Mouse (Mus musculus): ENCODE data around the gene Zfp644.
"Not testable (repeated sequence)": the region's sequence is repeated elsewhere in the genome, so short reads cannot be mapped to it uniquely, and the experiment has no call there.

Zfp644 gene

GRCm38 (mm10) chr5:106696396-106697337 is at the start of gene Zfp644:
Zfp644 (minus strand) TSS chr5:106697287.
- in situ Hi-C loops (cut with MseI, MboI), result no loop called here

- in situ Hi-C loops (cut with MseI, MboI), result no loop called here
Observed at GRCm38 (mm10) chr5:106739716-106740115, 42.6 kb upstream of the Zfp644 start.

GRCm38 (mm10) chr5:106723487-106723886 is 26.4 kb upstream of the Zfp644 start:
- in situ Hi-C loops (cut with MseI, MboI), result no loop called here

GRCm38 (mm10) chr5:106722771-106723170 is 25.7 kb upstream of the Zfp644 start:
- in situ Hi-C loops (cut with MseI, MboI), result no loop called here

GRCm38 (mm10) chr5:106711870-106712277 is 14.8 kb upstream of the Zfp644 start:
- in situ Hi-C loops (cut with MseI, MboI), result no loop called here

GRCm38 (mm10) chr5:106711220-106711726 is 14.2 kb upstream of the Zfp644 start:
- in situ Hi-C loops (cut with MseI, MboI), result no loop called here

GRCm38 (mm10) chr5:106710611-106711010 is 13.5 kb upstream of the Zfp644 start:
- in situ Hi-C loops (cut with MseI, MboI), result no loop called here

- in situ Hi-C loops (cut with MseI, MboI), result no loop called here
Observed at GRCm38 (mm10) chr5:106710085-106710409, 13.0 kb upstream of the Zfp644 start.

- in situ Hi-C loops (cut with MseI, MboI), result no loop called here
Observed at GRCm38 (mm10) chr5:106709388-106710084, 12.4 kb upstream of the Zfp644 start.

GRCm38 (mm10) chr5:106706363-106706762 is 9.3 kb upstream of the Zfp644 start:
- in situ Hi-C loops (cut with MseI, MboI), result no loop called here

GRCm38 (mm10) chr5:106705162-106705561 is 8.1 kb upstream of the Zfp644 start:
- in situ Hi-C loops (cut with MseI, MboI), result no loop called here

- in situ Hi-C loops (cut with MseI, MboI), result no loop called here
Observed at GRCm38 (mm10) chr5:106695681-106696395, 1.2 kb downstream of the Zfp644 start.

- in situ Hi-C loops (cut with MseI, MboI), result no loop called here
Observed at GRCm38 (mm10) chr5:106695141-106695540, 1.9 kb downstream of the Zfp644 start.

GRCm38 (mm10) chr5:106694683-106695082 is 2.4 kb downstream of the Zfp644 start:
- in situ Hi-C loops (cut with MseI, MboI), result no loop called here

GRCm38 (mm10) chr5:106693034-106693433 is 4.1 kb downstream of the Zfp644 start:
- in situ Hi-C loops (cut with MseI, MboI), result no loop called here

GRCm38 (mm10) chr5:106680636-106681458 is 16.2 kb downstream of the Zfp644 start:
- in situ Hi-C loops (cut with MseI, MboI), result no loop called here

- in situ Hi-C loops (cut with MseI, MboI), result no loop called here
Observed at GRCm38 (mm10) chr5:106679659-106680058, 17.4 kb downstream of the Zfp644 start.

- in situ Hi-C loops (cut with MseI, MboI), result not testable (repeated sequence)
Observed at GRCm38 (mm10) chr5:106678823-106679222, 18.3 kb downstream of the Zfp644 start.

GRCm38 (mm10) chr5:106676784-106677183 is 20.3 kb downstream of the Zfp644 start:
- in situ Hi-C loops (cut with MseI, MboI), result no loop called here

GRCm38 (mm10) chr5:106672597-106672996 is 24.5 kb downstream of the Zfp644 start:
- in situ Hi-C loops (cut with MseI, MboI), result no loop called here

- in situ Hi-C loops (cut with MseI, MboI), result no loop called here
Observed at GRCm38 (mm10) chr5:106671893-106672292, 25.2 kb downstream of the Zfp644 start.

All from mouse trophoblast stem cell (cell line).